Mouse (Mus musculus) MEL (cell line): ENCODE data around the gene Smarcd2. TPM values are rescaled to one million over a fixed set of nuclear protein-coding genes. Genes with fewer than 3 reads are reported as not detected.

Experiments used
- DNase-seq: peaks from one replicate; pipeline ENCODE4 v3.0.0; 2011; ENCODE audit warnings: low read depth, low spot score
- H3K27ac ChIP-seq: 2 replicates; pipeline ENCODE4 v1.5.1; 2012; ENCODE audit warnings: low read depth, mild to moderate bottlenecking, control low read depth, low read length, moderate library complexity; ENCODE audit not compliant: control insufficient read depth
- H3K27me3 ChIP-seq, 2 experiments: fragments of 150-350 bp in 1 of 2; sonication (generic) in 1 of 2; 2 replicates each; pipeline ENCODE4 v1.6.1; 2012; ENCODE audit warnings: low read length in 2 of 2, mild to moderate bottlenecking in 2 of 2, improper control_type of control experiment in 1 of 2, moderate library complexity in 1 of 2; ENCODE audit not compliant: insufficient read depth in 2 of 2, control insufficient read depth in 1 of 2
- H3K36me3 ChIP-seq, 2 experiments: 2 replicates each; pipeline ENCODE4 v1.6.1; 2012 to 2014; ENCODE audit warnings: low read length in 2 of 2, improper control_type of control experiment in 1 of 2, inconsistent platforms in 1 of 2, mild to moderate bottlenecking in 1 of 2; ENCODE audit not compliant: insufficient read depth in 2 of 2, control insufficient read depth in 1 of 2
- H3K4me1 ChIP-seq, 2 experiments: fragments of 150-350 bp in 1 of 2; sonication (generic) in 1 of 2; 2 replicates each; pipeline ENCODE4 v1.6.1; 2012; ENCODE audit warnings: low read length in 2 of 2, improper control_type of control experiment in 1 of 2, mild to moderate bottlenecking in 1 of 2; ENCODE audit not compliant: insufficient read depth in 2 of 2, control insufficient read depth in 1 of 2
- H3K4me3 ChIP-seq, 2 experiments: fragments of 150-350 bp in 1 of 2; sonication (generic) in 1 of 2; 2 replicates each; pipeline ENCODE4 v1.5.1; 2012; ENCODE audit warnings: low read depth in 2 of 2, low read length in 2 of 2, mild to moderate bottlenecking in 2 of 2, moderate library complexity in 2 of 2, control low read depth in 1 of 2, improper control_type of control experiment in 1 of 2; ENCODE audit not compliant: control insufficient read depth in 1 of 2, insufficient read depth in 1 of 2
- H3K79me2 ChIP-seq: 2 replicates; pipeline ENCODE4 v1.6.1; 2012; ENCODE audit warnings: mild to moderate bottlenecking, low read length, moderate library complexity; ENCODE audit not compliant: control insufficient read depth, poor library complexity, insufficient read depth
- H3K9ac ChIP-seq: 2 replicates; pipeline ENCODE4 v1.6.1; 2012; ENCODE audit warnings: low read depth, mild to moderate bottlenecking, control low read depth, low read length, moderate library complexity; ENCODE audit not compliant: control insufficient read depth, poor library complexity, severe bottlenecking
- H3K9me3 ChIP-seq: fragments of 150-350 bp; sonication (generic); replicated peaks from 2 replicates; pipeline ENCODE4 v1.6.1; 2012; ENCODE audit warnings: mild to moderate bottlenecking, low read length, improper control_type of control experiment, moderate library complexity; ENCODE audit not compliant: insufficient read depth
- CTCF ChIP-seq, 3 experiments: IDR thresholded peaks in 2 of 3; conservative IDR thresholded peaks in 1 of 3; 2 replicates each; pipeline ENCODE4 v1.5.1; 2011 to 2012; ENCODE audit warnings: low read length in 3 of 3, low read depth in 2 of 3, mild to moderate bottlenecking in 2 of 3, improper control_type of control experiment in 1 of 3, inconsistent platforms in 1 of 3, mixed read lengths in 1 of 3, moderate library complexity in 1 of 3; ENCODE audit not compliant: control insufficient read depth in 1 of 3, insufficient read depth in 1 of 3, poor library complexity in 1 of 3, severe bottlenecking in 1 of 3
- E2F4 ChIP-seq: IDR thresholded peaks from 2 replicates; pipeline ENCODE4 v1.6.1; 2011; ENCODE audit warnings: low read depth, low read length, improper control_type of control experiment, borderline replicate concordance
- GATA1 ChIP-seq: IDR thresholded peaks from 2 replicates; pipeline ENCODE4 v1.6.1; 2011; ENCODE audit warnings: low read depth, low read length, improper control_type of control experiment
- KAT2A ChIP-seq: conservative IDR thresholded peaks from 2 replicates; pipeline ENCODE4 v1.6.1; 2012; ENCODE audit warnings: low read depth, low read length, improper control_type of control experiment, inconsistent platforms
- NELFE ChIP-seq: IDR thresholded peaks from 2 replicates; pipeline ENCODE4 v1.6.1; 2011; ENCODE audit warnings: low read depth, low read length, improper control_type of control experiment
- RAD21 ChIP-seq: IDR thresholded peaks from 2 replicates; pipeline ENCODE4 v1.6.1; 2011; ENCODE audit warnings: mild to moderate bottlenecking, low read depth, low read length, improper control_type of control experiment
- SMC3 ChIP-seq: IDR thresholded peaks from 2 replicates; pipeline ENCODE4 v1.6.1; 2011; ENCODE audit warnings: low read depth, low read length, improper control_type of control experiment
- TCF12 ChIP-seq: IDR thresholded peaks from 2 replicates; pipeline ENCODE4 v1.6.1; 2014; ENCODE audit warnings: low read depth, mild to moderate bottlenecking, inconsistent platforms, low read length, improper control_type of control experiment, moderate library complexity
- USF1 ChIP-seq: IDR thresholded peaks from 2 replicates; pipeline ENCODE4 v1.6.1; 2014; ENCODE audit warnings: low read depth, mild to moderate bottlenecking, inconsistent platforms, low read length, improper control_type of control experiment, moderate library complexity
- USF2 ChIP-seq, 2 experiments: IDR thresholded peaks; 2 replicates each; pipeline ENCODE4 v1.6.1; 2011 to 2012; ENCODE audit warnings: improper control_type of control experiment in 2 of 2, low read length in 2 of 2, borderline replicate concordance in 1 of 2, inconsistent platforms in 1 of 2, low read depth in 1 of 2, mild to moderate bottlenecking in 1 of 2; ENCODE audit not compliant: insufficient read depth in 1 of 2
- ZC3H11A ChIP-seq: IDR thresholded peaks from 2 replicates; pipeline ENCODE4 v1.6.1; 2012; ENCODE audit warnings: low read depth, mild to moderate bottlenecking, inconsistent platforms, low read length, improper control_type of control experiment
- polyA plus RNA-seq, 2 experiments: library from polyadenylated mRNA; stranded (reverse) in 1 of 2; unstranded in 1 of 2; fragments of >175 nt in 1 of 2; fragments of >200 nt in 1 of 2; gene quantifications; 2 replicates each; pipeline versions ENCODE4 v1.2.1 to v1.2.4; 2012; ENCODE audit warnings: low replicate concordance in 2 of 2, low read depth in 1 of 2; ENCODE audit not compliant: insufficient read length in 2 of 2, insufficient read depth in 1 of 2, missing spikeins in 1 of 2
- total RNA-seq: library from RNA; depleted of rRNA; stranded (reverse); fragments of 300-350 nt; gene quantifications from 2 replicates; pipeline ENCODE4 v1.2.3, GENCODE M21; 2012

Gene Smarcd2
- total and polyA plus RNA-seq, 3 experiments, result 123 to 131 TPM; not detected in 1

GRCm38 (mm10) chr11:106305348-106306064 lies 32.7 kb upstream of the Smarcd2 start:
- TF ChIP-seq NELFE, result no peak
- H3K9ac ChIP-seq, result no peak overlapping the region
- H3K79me2 ChIP-seq, result no peaks in the 10 kb centered on the region
- H3K9me3 ChIP-seq, result no peaks in the 10 kb centered on the region
- no peak for DNase-seq
- peaks cover 5 to 13% of the 10 kb centered on the region in 2 experiments; a peak in 2 of 4 replicates for H3K27me3 ChIP-seq
- H3K4me1 ChIP-seq, result no peaks in the 10 kb centered on the region
- H3K4me3 ChIP-seq, result no peak overlapping the region
- H3K36me3 ChIP-seq, result no peaks in the 10 kb centered on the region
- no peak overlapping the region for H3K27ac ChIP-seq

GRCm38 (mm10) chr11:106302634-106303033 lies 29.9 kb upstream of the Smarcd2 start:
- H3K9ac ChIP-seq, result no peak overlapping the region
- no peak overlapping the region for H3K27ac ChIP-seq
- DNase-seq, result peak; percentile 89
- H3K9me3 ChIP-seq, result no peaks in the 10 kb centered on the region
- H3K4me1 ChIP-seq, result no peaks in the 10 kb centered on the region
- no peaks in the 10 kb centered on the region for H3K79me2 ChIP-seq
- TF ChIP-seq RAD21 (peak; percentile 89), E2F4 (no peak), ZC3H11A (peak; percentile 79), CTCF (IDR thresholded peaks at IDR 0.05 in 2 of 3, conservative IDR thresholded peaks at IDR 0.05 in 1 of 3; ENCODE audit: control insufficient read depth in 1 of 3, insufficient read depth in 1 of 3, low read depth in 2 of 3, low read length in 3 of 3, poor library complexity in 1 of 3, severe bottlenecking in 1 of 3) (peak; percentile 91 to 94 (median 92)), USF1 (no peak), SMC3 (peak; percentile 88)
- H3K36me3 ChIP-seq, result no peaks in the 10 kb centered on the region
- no peak overlapping the region for H3K4me3 ChIP-seq
- H3K27me3 ChIP-seq, result peaks cover 5 to 10% of the 10 kb centered on the region in 2 experiments; a peak in 3 of 4 replicates

- Histone ChIP-seq H3K79me2 (no peaks in the 10 kb centered on the region), H3K27ac (no peak within 1 kb of the TSS), H3K4me1 (no peaks in the 10 kb centered on the region), H3K4me3 (no peak within 1 kb of the TSS), H3K9ac (no peak within 1 kb of the TSS), H3K9me3 (no peaks in the 10 kb centered on the region), H3K27me3 (peaks cover 5 to 8% of the 10 kb centered on the region in 2 experiments; a peak in 2 of 4 replicates), H3K36me3 (no peaks in the 10 kb centered on the region)
- TF ChIP-seq E2F4 (no peak), KAT2A (no peak), TCF12 (no peak), USF2 (IDR thresholded peaks at IDR 0.05; ENCODE audit: borderline replicate concordance in 1 of 2, insufficient read depth in 1 of 2, low read depth in 1 of 2, low read length in 2 of 2) (no peak), NELFE (no peak), RAD21 (no peak), ZC3H11A (no peak), GATA1 (no peak)
- no peak for DNase-seq
These were observed 29.0 kb upstream of the Smarcd2 start, which contains the start of gene Gh for GRCm38 (mm10) chr11:106301765-106302164. Gh (minus strand) TSS chr11:106301865.
